Mouse (Mus musculus) testis, postnatal 14 days (tissue): Measurements from ENCODE around the gene Galc.

Experiments
- DNase-seq: peaks from one replicate; pipeline ENCODE4 v3.0.0; 2021; ENCODE audit warnings: low spot score

Gene Galc

DNA sequence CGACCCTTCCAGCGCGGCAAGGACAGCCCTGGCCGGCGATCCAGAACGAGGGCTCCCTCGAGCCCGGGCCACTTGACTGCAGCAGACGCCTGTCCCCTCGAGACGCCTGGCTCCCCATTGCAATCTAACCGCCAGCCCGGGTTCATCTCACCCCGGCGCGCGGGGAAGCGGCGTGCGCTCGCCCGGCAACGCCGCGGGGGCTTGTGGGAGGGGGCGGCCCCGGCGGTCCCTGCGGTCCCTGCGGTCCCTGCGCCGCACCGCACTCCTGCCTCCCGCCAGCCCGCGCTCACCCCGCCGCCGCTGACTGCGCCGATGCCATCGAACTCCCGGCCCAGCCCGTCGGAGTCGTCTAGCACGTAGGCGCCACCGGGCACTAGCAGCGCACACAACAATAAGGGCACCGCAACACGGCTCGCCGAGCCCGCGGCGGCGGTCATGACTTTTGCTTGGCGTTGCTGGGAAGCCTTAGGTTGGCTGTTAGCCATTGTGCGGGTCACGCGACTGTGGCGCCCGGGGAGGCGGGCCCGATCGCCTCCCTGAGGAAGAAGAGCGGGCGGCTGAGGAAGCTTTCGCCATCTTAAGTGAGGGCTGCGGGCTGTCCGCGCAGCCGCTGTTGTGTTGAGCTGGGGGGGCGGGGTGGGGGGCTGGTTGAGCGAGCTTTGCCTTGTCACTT is at the start of gene Galc:
TSS of gene Galc (minus strand) at position 615 of the 673 bp plus-strand sequence.
- peak; percentile 86 for DNase-seq

- no peak for DNase-seq
These were observed 48.1 kb upstream of the Galc start for GRCm38 (mm10) chr12:98307179-98307915.

DNA sequence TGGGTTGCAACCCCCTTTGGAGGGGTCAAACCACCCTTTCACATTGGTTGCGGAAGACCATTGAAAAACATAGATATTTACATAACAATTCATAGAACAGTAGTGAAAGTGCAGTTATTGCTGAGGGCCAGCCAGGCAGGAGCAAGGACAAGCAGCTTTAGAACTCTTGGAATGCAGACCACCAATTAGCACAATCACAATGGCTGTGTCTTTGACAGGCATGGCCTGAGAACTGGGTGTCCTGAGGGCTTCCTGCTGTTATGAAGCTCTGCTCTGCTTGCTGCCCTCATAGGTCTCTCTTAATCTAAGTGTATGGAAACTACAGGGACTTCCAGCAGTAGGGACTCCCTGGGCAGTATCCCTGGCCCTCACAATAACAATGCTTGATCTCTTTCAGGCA is 43.8 kb upstream of the Galc start:
- no peak for DNase-seq

DNA sequence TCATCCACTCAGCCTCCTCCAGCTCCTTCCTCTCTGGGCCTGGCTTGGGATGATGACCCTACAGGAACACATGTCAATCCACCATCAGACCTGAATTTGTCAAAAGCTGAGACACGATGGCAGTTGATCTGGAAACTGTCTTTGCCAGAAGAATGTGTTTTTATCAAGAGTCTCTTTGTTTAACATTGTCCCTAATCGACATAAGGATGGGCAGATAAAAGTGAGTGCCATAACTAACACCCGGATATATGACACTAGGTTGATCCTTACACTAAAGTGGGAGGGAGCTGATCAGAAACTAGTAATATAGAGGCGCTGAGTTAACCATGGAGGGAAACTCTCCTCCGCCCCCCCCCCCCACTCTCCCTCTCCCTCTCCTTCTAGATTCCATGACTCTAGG is 42.7 kb upstream of the Galc start:
- no peak for DNase-seq

DNA sequence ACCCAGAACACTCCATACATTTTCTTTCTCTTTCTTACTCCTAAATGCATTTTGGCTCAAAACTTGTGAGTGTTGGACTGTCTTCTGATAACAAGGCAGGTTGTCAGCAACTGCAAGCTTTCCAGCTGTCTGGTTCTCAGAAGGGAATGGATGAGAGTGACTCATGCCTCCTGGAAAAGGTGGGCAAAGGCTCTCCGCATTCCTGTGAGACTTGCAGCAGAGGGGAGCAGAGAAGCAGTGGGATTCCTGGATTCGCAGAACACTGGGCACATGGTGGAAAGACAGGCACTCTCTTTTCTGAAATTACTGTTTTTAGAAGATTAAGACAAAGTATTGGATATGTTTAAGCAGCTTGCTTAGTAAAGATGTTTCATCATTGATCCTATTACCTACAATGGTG is 35.0 kb upstream of the Galc start:
- no peak for DNase-seq

GRCm38 (mm10) chr12:98292278-98292677 is 33.0 kb upstream of the Galc start:
- no peak for DNase-seq

GRCm38 (mm10) chr12:98290475-98290874 is 31.2 kb upstream of the Galc start:
- no peak for DNase-seq

DNA sequence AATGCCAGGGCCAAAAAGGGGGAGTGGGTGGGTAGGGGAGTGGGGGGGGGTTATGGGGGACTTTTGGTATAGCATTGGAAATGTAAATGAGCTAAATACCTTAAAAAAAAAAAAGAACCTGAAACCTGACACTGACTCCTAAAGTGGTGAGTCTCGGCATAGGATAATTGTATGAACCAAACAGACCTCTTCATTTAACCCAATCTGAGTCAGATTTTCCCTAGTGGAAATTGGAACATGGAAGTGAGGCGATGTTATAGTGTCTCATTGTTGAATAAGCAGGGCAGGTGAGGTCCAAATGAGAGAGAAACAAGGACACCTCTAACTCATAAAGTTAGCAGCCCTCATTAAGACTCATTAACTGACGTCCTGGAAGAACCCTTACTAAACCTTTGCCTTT is 25.2 kb upstream of the Galc start:
- DNase-seq = no peak

GRCm38 (mm10) chr12:98283487-98283860 is 24.2 kb upstream of the Galc start:
- no peak for DNase-seq

DNA sequence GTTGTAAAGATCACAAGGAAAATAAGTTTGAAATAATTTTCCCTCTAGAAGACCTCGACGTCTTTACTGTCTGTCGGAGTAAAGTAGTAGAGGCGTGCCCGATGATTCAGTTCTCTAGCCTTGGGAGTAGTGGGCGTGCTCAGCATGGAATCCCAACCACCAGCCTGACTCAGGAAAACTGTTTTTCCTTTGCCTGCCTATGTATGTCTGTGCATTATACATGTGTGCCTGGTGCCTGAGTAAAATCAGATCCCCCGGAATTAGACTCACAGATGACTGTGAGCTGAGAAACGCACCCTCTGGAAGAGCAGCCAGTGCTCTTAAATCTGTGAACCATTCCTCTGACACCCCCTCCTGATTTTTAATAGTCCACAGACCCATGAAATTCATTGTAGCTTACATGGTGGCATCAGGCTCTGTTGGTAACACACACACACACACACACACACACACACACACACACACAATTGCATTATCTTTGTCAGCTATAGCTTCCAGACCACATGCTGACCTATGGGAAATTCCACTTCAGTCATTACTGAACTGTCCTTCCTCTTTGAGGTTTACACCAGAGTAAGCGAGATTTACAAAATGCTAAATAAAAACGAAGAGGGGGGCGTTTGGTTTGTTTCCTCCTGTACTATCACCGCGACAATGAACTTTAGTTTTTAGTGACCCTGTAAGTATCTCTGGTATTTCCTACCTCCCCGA is 23.7 kb upstream of the Galc start:
- no peak for DNase-seq

GRCm38 (mm10) chr12:98280996-98281395 is 21.7 kb upstream of the Galc start:
- no peak for DNase-seq

- DNase-seq = no peak
These were observed 21.3 kb upstream of the Galc start for GRCm38 (mm10) chr12:98280530-98280929.

GRCm38 (mm10) chr12:98272433-98272832 is 13.2 kb upstream of the Galc start:
- no peak for DNase-seq

- no peak for DNase-seq
These were observed 11.7 kb upstream of the Galc start for GRCm38 (mm10) chr12:98270810-98271566.

GRCm38 (mm10) chr12:98269791-98270745 is 10.8 kb upstream of the Galc start:
- DNase-seq = no peak

DNA sequence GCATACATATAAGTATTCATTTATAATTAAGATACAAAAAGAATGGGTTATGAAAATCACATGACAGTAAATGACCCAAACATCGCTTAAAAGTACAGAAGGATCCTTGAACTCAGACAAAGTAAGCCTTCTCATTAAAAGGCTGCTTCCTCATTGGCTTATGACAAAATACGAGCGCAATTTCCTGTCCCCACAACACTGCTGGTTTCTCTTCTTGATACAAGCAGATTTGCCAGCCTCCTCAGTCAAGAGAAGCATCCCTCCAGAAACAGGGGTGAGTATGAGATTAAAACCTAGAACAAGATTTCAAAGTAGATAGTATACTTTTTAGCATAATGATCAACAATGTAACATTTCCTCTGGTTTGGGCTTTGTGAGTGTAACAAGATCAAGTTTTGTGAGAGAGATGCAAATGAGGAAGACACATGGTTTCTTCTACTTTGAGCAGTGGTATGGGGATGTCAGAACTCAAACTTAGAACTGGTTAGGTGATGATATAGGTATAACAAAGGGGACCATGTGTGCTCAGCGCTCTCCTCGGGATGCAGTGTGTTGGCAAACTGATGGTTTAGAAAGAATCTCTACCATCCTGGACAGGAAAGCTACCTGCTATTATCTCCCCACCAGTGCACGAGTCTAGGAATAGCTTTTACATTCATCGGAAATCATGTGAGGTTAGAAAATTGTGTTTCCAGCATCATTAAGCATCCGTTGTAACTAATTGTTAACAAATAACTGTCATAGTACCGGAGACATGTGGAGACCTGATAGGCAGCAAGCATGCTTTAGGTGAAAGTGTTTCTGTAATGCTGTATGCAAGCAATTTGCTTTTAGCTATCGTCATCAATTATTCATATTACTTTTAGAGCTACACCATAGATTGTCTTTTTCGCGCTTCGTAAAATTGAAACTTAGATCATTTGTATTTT is 9.4 kb upstream of the Galc start, which contains the start of gene Gpr65:
TSS of gene Gpr65 (plus strand) at position 195 of the 929 bp plus-strand sequence.
- DNase-seq = no peak

DNA sequence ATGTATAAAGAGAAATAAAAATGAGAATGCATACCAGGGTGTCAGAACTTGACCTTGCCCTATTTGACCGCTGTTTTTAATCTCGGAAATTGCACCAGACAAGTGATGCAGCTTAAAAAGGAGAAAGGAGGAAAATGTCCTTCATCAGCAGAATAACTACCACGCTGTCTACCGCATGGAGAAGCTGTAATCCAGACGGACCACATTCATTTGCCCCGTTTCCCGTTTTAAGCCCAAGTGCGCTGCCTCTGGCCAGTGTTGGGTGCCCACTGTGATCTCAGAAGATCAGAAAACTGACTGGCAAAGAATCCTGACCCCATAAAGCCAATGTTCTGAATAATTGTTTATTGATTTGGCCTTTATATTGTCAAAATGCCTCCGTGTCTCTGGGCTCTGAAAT is 6.4 kb upstream of the Galc start:
- DNase-seq = no peak

DNA sequence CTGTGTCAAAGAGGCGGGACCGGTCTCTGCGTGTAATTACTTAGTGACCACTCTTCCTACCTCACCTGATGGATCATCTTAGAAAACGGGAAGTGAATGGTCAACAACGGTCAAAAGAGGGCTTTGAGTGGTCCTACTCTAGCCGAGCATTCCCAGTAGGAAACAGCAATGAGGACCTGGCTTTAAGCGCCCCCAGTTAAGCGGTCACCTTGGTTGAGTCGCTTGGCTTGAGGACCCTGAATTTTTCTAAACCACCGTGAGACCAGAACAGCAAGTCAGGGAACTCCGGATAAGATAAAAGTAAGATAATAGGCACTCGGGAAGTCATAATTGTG is 226 bp upstream of the Galc start:
- no peak for DNase-seq

DNA sequence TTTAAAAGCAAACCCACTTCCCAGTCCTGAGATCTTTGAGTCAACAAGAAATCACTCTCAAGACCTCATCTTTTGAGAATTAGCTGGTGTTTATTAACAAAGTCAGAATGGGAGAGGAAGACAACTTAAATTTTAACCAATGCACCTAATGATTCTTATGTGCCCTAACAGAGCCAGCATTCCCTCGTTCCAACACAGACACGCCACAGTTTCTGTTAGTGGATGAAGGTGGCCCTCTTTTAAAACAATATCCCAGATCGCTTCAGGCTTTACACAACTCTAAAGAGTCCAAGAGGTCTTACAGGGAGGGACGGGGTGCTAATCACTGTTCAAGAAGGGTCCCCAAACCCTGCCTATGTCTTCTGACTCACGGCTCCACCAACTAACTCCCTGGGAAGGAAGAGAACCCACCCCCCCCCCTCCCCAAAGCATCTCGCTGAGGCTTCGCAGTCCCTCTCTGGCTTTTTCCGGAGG is 851 bp downstream of the Galc start:
- no peak for DNase-seq

GRCm38 (mm10) chr12:98255373-98255995 is 3.8 kb downstream of the Galc start:
- no peak for DNase-seq
